ENCODE assay signal across 25 mouse cellular contexts in the genomic region with DNA sequence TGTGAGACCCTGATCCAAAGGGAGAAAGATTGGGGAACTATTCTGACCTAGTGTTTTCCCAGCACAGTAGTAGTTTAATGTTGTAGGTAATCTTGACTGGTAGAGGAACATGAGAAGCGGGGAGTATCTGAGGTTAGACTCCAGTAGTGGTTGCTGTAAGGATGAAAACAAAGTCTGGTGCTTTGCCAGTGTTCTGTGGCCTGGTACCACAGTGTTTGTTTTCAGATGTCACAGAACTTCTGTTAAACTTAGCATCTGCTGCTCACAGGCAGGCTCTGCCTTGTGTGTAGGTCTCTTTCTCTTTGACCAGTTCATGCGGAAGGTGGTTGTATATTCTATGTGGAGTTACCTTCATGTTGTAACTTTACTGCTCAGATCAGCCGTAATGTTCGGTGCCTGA. TPM values are rescaled to one million over a fixed set of nuclear protein-coding genes. Genes with fewer than 3 reads are reported as not detected.
DNase-seq lines count a peak whose midpoint lies in the region; ATAC-seq and TF ChIP-seq lines count a peak whose summit lies in the region.
"Had no signal": no experiment of that assay in that cellular context is flagged by ENCODE, and none has a peak within 500 bp of the region (broad histone marks: within the 10 kb centered on the region; RNA-seq: fewer than 3 reads in every experiment).

No protein-coding gene starts in this region.

- 20% methylated on average over 4 of the region's 4 CpGs for WGBS in liver, adult 2 months
- WGBS in liver, embryonic 11.5 days = 83% methylated on average over 4 of the region's 4 CpGs
- WGBS in hindbrain, embryonic 11.5 days = 93% methylated on average over 4 of the region's 4 CpGs

- H3K79me2 ChIP-seq in liver, adult 2 months (ENCODE audit: control insufficient read depth, insufficient read depth, low read length) = peaks cover 24% of the 10 kb centered on the region

- peak; percentile 75 for DNase-seq in liver, adult 2 months (ENCODE audit: extremely low read depth, low read depth, low spot score)
- DNase-seq in liver, embryonic 11.5 days (ENCODE audit: low spot score) = no peak
- peak; percentile 50 for DNase-seq in CD4-positive helper T cell, adult 2 months (ENCODE audit: low read depth, low spot score)
- DNase-seq in naive thymus-derived CD4-positive, alpha-beta T cell, adult 2 months (ENCODE audit: low read depth) = peak; percentile 61
- DNase-seq in gastrocnemius, postnatal 36 days = no peak
- DNase-seq in hindbrain, embryonic 11.5 days (ENCODE audit: low spot score) = no peak
- no peak for DNase-seq in right cerebral cortex, adult 2 months (ENCODE audit: low spot score in 2 of 2)
- DNase-seq: adrenal gland, adult 8-10 months; cerebellum, adult 9-11 months; embryo, embryonic 11 days; gastrocnemius, postnatal 25 days; heart, postnatal 10 days; kidney, postnatal 10 days; layer of hippocampus, postnatal 36 days; lung, adult 18-20 months; lung, postnatal 36 days; right cerebral cortex, postnatal 14 days; thymus, adult 2 months had no signal

- H3K36me3 ChIP-seq in liver, adult 2 months (ENCODE audit: control insufficient read depth, insufficient read depth, low read length) = peaks cover 14% of the 10 kb centered on the region; the same call in 1 of the 2 replicates
- H3K36me3 ChIP-seq in liver, embryonic 11.5 days (ENCODE audit: control insufficient read depth, insufficient read depth, low read length) = peaks cover 17% of the 10 kb centered on the region
- no peaks in the 10 kb centered on the region for H3K36me3 ChIP-seq in hindbrain, embryonic 11.5 days (ENCODE audit: control insufficient read depth, insufficient read depth, low read length)

- H3K27ac ChIP-seq in liver, adult 2 months (replicated peaks; ENCODE audit: insufficient read depth, low read depth, low read length) = 0 out of 2 replicates have a peak overlapping the region, but pooled peaks have one; percentile 13
- H3K27ac ChIP-seq in liver, embryonic 11.5 days (ENCODE audit: low read depth, low read length) = no peak overlapping the region
- H3K27ac ChIP-seq in hindbrain, embryonic 11.5 days (ENCODE audit: low read depth, low read length) = no peak overlapping the region
- H3K27ac ChIP-seq: forebrain, embryonic 15.5 days; heart, embryonic 10.5 days; layer of hippocampus, adult 2 months; midbrain, embryonic 12.5 days had no signal

- peaks cover 29% of the 10 kb centered on the region for H3K4me1 ChIP-seq in liver, adult 2 months (ENCODE audit: control insufficient read depth, insufficient read depth, low read length)
- H3K4me1 ChIP-seq in liver, embryonic 11.5 days (replicated peaks; ENCODE audit: control insufficient read depth, insufficient read depth, low read length) = peaks cover 21% of the 10 kb centered on the region
- no peaks in the 10 kb centered on the region for H3K4me1 ChIP-seq in hindbrain, embryonic 11.5 days (replicated peaks; ENCODE audit: control insufficient read depth, insufficient read depth, low read length)

- intact Hi-C loops in gastrocnemius, postnatal 36 days (cut with DNase I) = no loop called here

- no peak for TF ChIP-seq CTCF in liver, adult 2 months (IDR thresholded peaks at IDR 0.05; ENCODE audit: low read depth, low read length)

- no peak overlapping the region for H3K4me3 ChIP-seq in liver, adult 2 months (ENCODE audit: insufficient read depth, low read depth, low read length)
- no peak overlapping the region for H3K4me3 ChIP-seq in liver, embryonic 11.5 days (ENCODE audit: low read depth, low read length)
- no peak overlapping the region for H3K4me3 ChIP-seq in hindbrain, embryonic 11.5 days (ENCODE audit: low read depth, low read length)
- H3K4me3 ChIP-seq: forebrain, embryonic 15.5 days; heart, embryonic 10.5 days; layer of hippocampus, adult 2 months; midbrain, embryonic 12.5 days had no signal

- H3K9ac ChIP-seq in liver, adult 2 months (ENCODE audit: low read depth, low read length) = no peak overlapping the region
- H3K9ac ChIP-seq in liver, embryonic 11.5 days (ENCODE audit: low read depth, low read length) = no peak overlapping the region
- H3K9ac ChIP-seq in hindbrain, embryonic 11.5 days (ENCODE audit: low read depth, low read length) = no peak overlapping the region
- H3K9ac ChIP-seq: forebrain, embryonic 15.5 days; midbrain, embryonic 12.5 days had no signal

- H3K9me3 ChIP-seq in liver, embryonic 11.5 days (ENCODE audit: control insufficient read depth, low read length) = no peaks in the 10 kb centered on the region
- no peaks in the 10 kb centered on the region for H3K9me3 ChIP-seq in hindbrain, embryonic 11.5 days (ENCODE audit: control insufficient read depth, low read length)
- H3K9me3 ChIP-seq: forebrain, embryonic 15.5 days; heart, embryonic 10.5 days; midbrain, embryonic 12.5 days had no signal

- no peaks in the 10 kb centered on the region for H3K27me3 ChIP-seq in liver, adult 2 months (ENCODE audit: control insufficient read depth, insufficient read depth, low read length)
- no peaks in the 10 kb centered on the region for H3K27me3 ChIP-seq in liver, embryonic 11.5 days (replicated peaks; ENCODE audit: control insufficient read depth, insufficient read depth, low read length)
- no peaks in the 10 kb centered on the region for H3K27me3 ChIP-seq in hindbrain, embryonic 11.5 days (ENCODE audit: control insufficient read depth, insufficient read depth, low read length)
- H3K27me3 ChIP-seq: forebrain, embryonic 15.5 days; midbrain, embryonic 12.5 days had no signal

- H3K4me2 ChIP-seq in liver, embryonic 11.5 days = no peak overlapping the region
- no peak overlapping the region for H3K4me2 ChIP-seq in hindbrain, embryonic 11.5 days (replicated peaks; ENCODE audit: low read depth, low read length)
- H3K4me2 ChIP-seq: forebrain, embryonic 15.5 days; midbrain, embryonic 12.5 days had no signal

- ATAC-seq in liver, embryonic 11.5 days (replicated peaks; ENCODE audit: low FRiP score) = no peak
- ATAC-seq in common myeloid progenitor, adult 5-6 weeks (replicated peaks; ENCODE audit: low read depth, poor library complexity, severe bottlenecking) = 0 out of 2 replicates have a peak, but pooled peaks have one; percentile 10
- ATAC-seq in hindbrain, embryonic 11.5 days (ENCODE audit: low FRiP score) = no peak
- ATAC-seq: forebrain, embryonic 15.5 days; hindbrain, embryonic 16.5 days; intestine, postnatal 0 days had no signal

- TF ChIP-seq POLR2A in liver, adult 2 months (IDR thresholded peaks at IDR 0.05; ENCODE audit: extremely low read depth, insufficient read depth, low read length) = no peak

RNA-seq across cellular contexts. Expression of a gene that starts 5.1 kb away (rescaled TPM):
- total RNA-seq in liver, adult 2 months (2014; rRNA removed) = 145 and 147 TPM in 2 replicates
- polyA plus RNA-seq in liver, adult 2 months (2012; rRNA removed) = 41.5 and 46.8 TPM in 2 replicates
- polyA plus RNA-seq in liver, embryonic 11.5 days (2014; fragmentation: Nextera tagmentation; extraction: Ambion mirVana) = 23.2 and 25.0 TPM in 2 replicates
- 156 and 164 TPM in 2 replicates for total RNA-seq in common myeloid progenitor, adult 5-6 weeks (2017)
- total RNA-seq in gastrocnemius, postnatal 36 days (2021) = 100 to 1,000 TPM; 110 to 115 TPM
- polyA plus RNA-seq in hindbrain, embryonic 11.5 days (2014; fragmentation: Nextera tagmentation; extraction: Ambion mirVana) = 29.6 and 32.5 TPM in 2 replicates

RNA-seq across cellular contexts. Expression of a gene that starts 55.5 kb away (rescaled TPM):
- not detected in 2 replicates for total RNA-seq in liver, adult 2 months (2014; rRNA removed)
- polyA plus RNA-seq in liver, adult 2 months (2012; rRNA removed) = not detected in 2 replicates
- not detected in 2 replicates for polyA plus RNA-seq in liver, embryonic 11.5 days (2014; fragmentation: Nextera tagmentation; extraction: Ambion mirVana)
- total RNA-seq in common myeloid progenitor, adult 5-6 weeks (2017) = not detected in 2 replicates
- not detected for total RNA-seq in gastrocnemius, postnatal 36 days (2021)
- polyA plus RNA-seq in hindbrain, embryonic 11.5 days (2014; fragmentation: Nextera tagmentation; extraction: Ambion mirVana) = 0.08 and 0.12 TPM in 2 replicates
- total RNA-seq: gastrocnemius, postnatal 25 days had no signal
- polyA plus RNA-seq: intestine, postnatal 0 days; thymus, adult 2 months had no signal

RNA-seq across cellular contexts. Expression of a gene that starts 55.8 kb away (rescaled TPM):
- total RNA-seq in liver, adult 2 months (2014; rRNA removed) = 165 and 177 TPM in 2 replicates
- 45.5 and 54.5 TPM in 2 replicates for polyA plus RNA-seq in liver, adult 2 months (2012; rRNA removed)
- polyA plus RNA-seq in liver, embryonic 11.5 days (2014; fragmentation: Nextera tagmentation; extraction: Ambion mirVana) = 161 and 178 TPM in 2 replicates
- 70.9 and 73.1 TPM in 2 replicates for total RNA-seq in common myeloid progenitor, adult 5-6 weeks (2017)
- total RNA-seq in gastrocnemius, postnatal 36 days (2021) = 1 to 10 TPM; 6.5 to 7.1 TPM
- 149 and 153 TPM in 2 replicates for polyA plus RNA-seq in hindbrain, embryonic 11.5 days (2014; fragmentation: Nextera tagmentation; extraction: Ambion mirVana)

RNA-seq across cellular contexts. Expression of a gene that starts 55.9 kb away (rescaled TPM):
- total RNA-seq in liver, adult 2 months (2014; rRNA removed) = 52.5 and 66.7 TPM in 2 replicates
- polyA plus RNA-seq in liver, adult 2 months (2012; rRNA removed) = 5.4 and 5.7 TPM in 2 replicates
- 66.1 and 71.3 TPM in 2 replicates for polyA plus RNA-seq in liver, embryonic 11.5 days (2014; fragmentation: Nextera tagmentation; extraction: Ambion mirVana)
- 139 and 146 TPM in 2 replicates for total RNA-seq in common myeloid progenitor, adult 5-6 weeks (2017)
- 10 to 100 TPM; 39.1 to 47.1 TPM for total RNA-seq in gastrocnemius, postnatal 36 days (2021)
- 65.1 and 68.5 TPM in 2 replicates for polyA plus RNA-seq in hindbrain, embryonic 11.5 days (2014; fragmentation: Nextera tagmentation; extraction: Ambion mirVana)

Comparison
In these comparisons a context has a peak if more than half of its experiments do, and no peak if none do; other contexts are left out.
1. DNase-seq: peak in liver, adult 2 months (single experiment), CD4-positive helper T cell, adult 2 months (single experiment) and naive thymus-derived CD4-positive, alpha-beta T cell, adult 2 months (single experiment); none in liver, embryonic 11.5 days (single experiment), gastrocnemius, postnatal 36 days (0 of 2), hindbrain, embryonic 11.5 days (single experiment) and right cerebral cortex, adult 2 months (0 of 2).